Mouse (Mus musculus): ENCODE results near the gene Aloxe3. TPM values are rescaled to one million over a fixed set of nuclear protein-coding genes. Genes with fewer than 3 reads are reported as not detected.

Gene Aloxe3
- polyA plus RNA-seq, 1 experiment from 2014 or later, result 0.74 TPM

- H3K4me2 ChIP-seq, result no peak overlapping the region
- under 1% methylated on average over 3 of the region's 3 CpGs for WGBS
- ATAC-seq (ENCODE audit: low FRiP score) (peak; percentile 60), DNase-seq (ENCODE audit: low spot score, missing footprints) (peak; percentile 98)
- no peak overlapping the region; the same call in 1 of the 2 replicates for H3K4me3 ChIP-seq (ENCODE audit: low read depth, low read length)
- H3K27ac ChIP-seq (ENCODE audit: low read depth, low read length), result no peak overlapping the region
- H3K4me1 ChIP-seq (ENCODE audit: control insufficient read depth, insufficient read depth, low read length), result peaks cover 29% of the 10 kb centered on the region
- no peak overlapping the region for H3K9ac ChIP-seq (ENCODE audit: low read length)
- no peaks in the 10 kb centered on the region for H3K36me3 ChIP-seq (ENCODE audit: control insufficient read depth, insufficient read depth, low read length)
- peaks cover 12% of the 10 kb centered on the region for H3K27me3 ChIP-seq (ENCODE audit: control insufficient read depth, insufficient read depth, low read length)
- no peaks in the 10 kb centered on the region for H3K9me3 ChIP-seq (ENCODE audit: control insufficient read depth, low read length)
Observed at GRCm38 (mm10) chr11:69124498-69124847, 1.2 kb upstream of the Aloxe3 start.

DNA sequence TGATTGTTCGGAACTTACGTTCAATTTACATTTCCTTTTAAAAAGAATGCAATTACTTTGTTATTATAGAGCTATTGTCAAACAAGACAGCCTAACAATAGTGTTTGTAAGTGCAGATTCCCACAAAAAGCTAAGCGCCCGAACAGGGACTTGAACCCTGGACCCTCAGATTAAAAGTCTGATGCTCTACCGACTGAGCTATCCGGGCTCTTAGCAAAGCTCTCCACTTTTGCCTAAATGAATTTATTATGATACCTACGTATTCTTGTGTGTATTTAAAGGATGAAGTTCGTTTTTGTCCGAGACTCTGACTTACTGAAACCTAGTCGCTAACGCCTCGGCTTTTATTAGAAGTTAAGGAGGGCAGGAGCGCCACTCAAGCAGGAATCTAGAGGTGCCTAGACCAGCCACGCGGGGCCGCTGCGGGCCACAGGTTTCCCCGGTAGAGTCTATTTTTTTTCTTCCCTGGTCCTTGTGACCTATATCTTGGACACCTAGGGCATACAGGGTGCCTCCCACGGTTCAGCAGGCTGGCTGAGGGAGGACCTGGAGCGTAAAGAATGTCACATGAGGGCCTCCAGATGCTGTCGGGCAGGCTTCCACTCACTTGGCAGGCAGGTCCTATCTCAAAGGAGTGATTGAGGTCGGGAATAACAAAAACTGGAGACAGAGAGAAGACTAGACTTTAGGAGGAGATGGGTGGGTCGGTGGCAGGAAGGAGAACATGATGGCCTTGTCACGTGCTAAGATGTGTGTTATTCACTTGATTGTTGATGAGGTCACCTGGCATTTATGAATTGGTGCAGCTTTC lies 450 bp upstream of the Aloxe3 start:
- no peak overlapping the region for H3K27ac ChIP-seq (ENCODE audit: low read depth, low read length)
- 0 out of 2 replicates have a peak, but pooled peaks have one; percentile 16 for ATAC-seq (ENCODE audit: low FRiP score)

DNA sequence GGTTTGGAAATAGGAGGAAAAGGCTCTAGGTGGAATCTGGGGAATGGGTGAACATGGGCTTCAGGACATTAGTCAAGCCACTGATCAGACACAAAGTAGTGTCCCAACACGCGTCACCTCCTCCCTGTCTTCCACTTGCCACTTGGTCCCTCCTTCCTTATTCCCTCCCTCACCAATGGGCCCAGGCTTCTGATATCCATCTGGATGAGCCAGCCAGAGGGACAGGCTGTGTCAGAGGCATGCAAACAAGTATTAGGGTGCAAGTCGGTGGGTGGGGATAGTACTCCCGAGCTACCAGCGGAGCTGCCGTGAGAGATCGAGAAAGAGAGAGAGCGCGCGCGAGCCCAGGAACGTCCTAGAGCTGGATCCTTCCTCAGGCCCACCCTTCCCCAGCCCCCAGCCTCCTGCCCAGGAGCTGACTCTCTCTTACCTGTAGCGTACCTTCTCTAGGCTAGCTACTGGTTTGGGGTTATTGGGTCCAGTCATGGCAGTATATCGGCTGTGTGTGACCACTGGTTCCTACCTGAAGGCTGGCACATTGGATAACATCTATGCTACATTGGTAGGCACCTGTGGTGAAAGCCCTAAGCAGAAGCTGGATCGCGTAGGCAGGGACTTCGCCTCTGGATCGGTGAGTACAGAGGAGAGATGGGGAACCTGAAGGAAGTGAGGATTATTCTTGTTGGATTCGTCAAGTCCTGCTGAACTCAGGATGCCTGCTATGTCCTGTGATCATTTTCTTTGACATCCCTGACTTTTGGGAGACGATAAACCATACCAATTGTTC lies 416 bp downstream of the Aloxe3 start:
- peaks cover under 1% of the 10 kb centered on the region; the same call in 1 of the 2 replicates for H3K27me3 ChIP-seq (ENCODE audit: control insufficient read depth, insufficient read depth, low read length)
- DNase-seq (ENCODE audit: low spot score, missing footprints), result peak; percentile 84
- H3K36me3 ChIP-seq (ENCODE audit: control insufficient read depth, insufficient read depth, low read length), result no peaks in the 10 kb centered on the region
- ATAC-seq (ENCODE audit: low FRiP score), result no peak
- H3K4me3 ChIP-seq (ENCODE audit: low read depth, low read length), result peak overlapping the region; percentile 61
- H3K9ac ChIP-seq (ENCODE audit: low read length), result peak overlapping the region; percentile 62
- H3K4me1 ChIP-seq (ENCODE audit: control insufficient read depth, insufficient read depth, low read length), result peaks cover 20% of the 10 kb centered on the region
- H3K9me3 ChIP-seq (ENCODE audit: control insufficient read depth, low read length), result no peaks in the 10 kb centered on the region
- no peak overlapping the region for H3K27ac ChIP-seq (ENCODE audit: low read depth, low read length)
- WGBS, result 13% methylated on average over 20 of the region's 20 CpGs
- peak overlapping the region; percentile 91 for H3K4me2 ChIP-seq

More for the DNA sequence above, 450 bp upstream of the Aloxe3 start:
- peak overlapping the region; percentile 91 for H3K4me2 ChIP-seq
- peaks cover 24% of the 10 kb centered on the region for H3K4me1 ChIP-seq (ENCODE audit: control insufficient read depth, insufficient read depth, low read length)
- H3K9me3 ChIP-seq (ENCODE audit: control insufficient read depth, low read length), result no peaks in the 10 kb centered on the region
- no peaks in the 10 kb centered on the region for H3K36me3 ChIP-seq (ENCODE audit: control insufficient read depth, insufficient read depth, low read length)
- peak overlapping the region; percentile 62 for H3K9ac ChIP-seq (ENCODE audit: low read length)
- WGBS, result under 1% methylated on average over 24 of the region's 24 CpGs
- H3K4me3 ChIP-seq (ENCODE audit: low read depth, low read length), result peak overlapping the region; percentile 61
- DNase-seq (ENCODE audit: low spot score, missing footprints), result peak; percentile 100
- H3K27me3 ChIP-seq (ENCODE audit: control insufficient read depth, insufficient read depth, low read length), result peaks cover 9% of the 10 kb centered on the region

- 55% methylated on average over 2 of the region's 2 CpGs for WGBS
- Histone ChIP-seq H3K36me3 (ENCODE audit: control insufficient read depth, insufficient read depth, low read length) (no peaks in the 10 kb centered on the region), H3K4me1 (ENCODE audit: control insufficient read depth, insufficient read depth, low read length) (peaks cover 15% of the 10 kb centered on the region), H3K4me3 (ENCODE audit: low read depth, low read length) (no peak overlapping the region; the same call in 1 of the 2 replicates), H3K27ac (ENCODE audit: low read depth, low read length) (no peak overlapping the region), H3K9ac (ENCODE audit: low read length) (no peak overlapping the region), H3K9me3 (ENCODE audit: control insufficient read depth, low read length) (no peaks in the 10 kb centered on the region), H3K27me3 (ENCODE audit: control insufficient read depth, insufficient read depth, low read length) (no peaks in the 10 kb centered on the region), H3K4me2 (peak overlapping the region; percentile 91)
- DNase-seq (ENCODE audit: low spot score, missing footprints) (no peak), ATAC-seq (ENCODE audit: low FRiP score) (no peak)
Observed at GRCm38 (mm10) chr11:69126706-69127095, 1.0 kb downstream of the Aloxe3 start.

DNA sequence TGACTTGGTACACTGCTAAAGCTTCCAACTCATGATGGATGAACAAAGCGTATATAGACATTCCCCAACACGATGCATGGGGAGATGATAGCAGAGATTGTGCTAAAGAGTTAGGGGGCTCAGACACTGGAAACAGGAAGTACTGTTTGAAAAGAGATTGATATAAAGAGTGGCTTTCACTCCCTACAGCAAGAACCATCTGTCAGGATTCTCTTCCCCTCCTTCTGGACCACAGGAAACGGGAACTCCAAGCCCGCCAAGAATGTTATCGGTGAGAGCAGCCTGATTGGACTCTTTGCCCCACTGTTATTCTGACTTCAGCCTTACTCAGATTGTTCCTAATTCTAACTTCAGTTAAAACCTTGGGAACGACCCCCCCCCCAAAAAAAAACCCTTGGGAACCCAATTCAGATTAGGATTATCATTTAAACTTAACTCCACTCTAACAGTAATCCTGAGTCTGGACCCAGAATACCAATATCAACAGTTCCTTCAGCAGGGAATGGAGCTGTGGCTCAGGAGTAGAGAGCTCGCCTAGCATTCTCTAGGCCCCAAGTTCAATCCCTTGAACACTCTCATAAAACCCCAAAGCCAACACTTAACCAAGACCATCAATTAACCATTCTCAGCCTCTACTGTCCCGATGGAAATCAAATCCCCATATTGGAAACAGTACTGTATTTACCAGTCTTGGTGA lies 2.9 kb downstream of the Aloxe3 start:
- H3K36me3 ChIP-seq (ENCODE audit: control insufficient read depth, insufficient read depth, low read length), result no peaks in the 10 kb centered on the region
- H3K9me3 ChIP-seq (ENCODE audit: control insufficient read depth, low read length), result no peaks in the 10 kb centered on the region
- peaks cover 1% of the 10 kb centered on the region; the same call in 1 of the 2 replicates for H3K27me3 ChIP-seq (ENCODE audit: control insufficient read depth, insufficient read depth, low read length)
- no peak for ATAC-seq (ENCODE audit: low FRiP score)
- DNase-seq (ENCODE audit: low spot score, missing footprints), result no peak
- H3K4me1 ChIP-seq (ENCODE audit: control insufficient read depth, insufficient read depth, low read length), result peaks cover 9% of the 10 kb centered on the region
- no peak overlapping the region for H3K9ac ChIP-seq (ENCODE audit: low read length)
- no peak overlapping the region for H3K27ac ChIP-seq (ENCODE audit: low read depth, low read length)
- no peak overlapping the region for H3K4me3 ChIP-seq (ENCODE audit: low read depth, low read length)
- 79% methylated on average over 8 of the region's 8 CpGs for WGBS
- no peak overlapping the region for H3K4me2 ChIP-seq

GRCm38 (mm10) chr11:69133566-69133922 lies 7.8 kb downstream of the Aloxe3 start:
- Histone ChIP-seq H3K4me2 (peak overlapping the region; percentile 73), H3K9ac (ENCODE audit: low read length) (peak overlapping the region; percentile 61; the same call in 1 of the 2 replicates), H3K27me3 (ENCODE audit: control insufficient read depth, insufficient read depth, low read length) (peaks cover 3% of the 10 kb centered on the region), H3K4me1 (ENCODE audit: control insufficient read depth, insufficient read depth, low read length) (peaks cover 5% of the 10 kb centered on the region; the same call in 1 of the 2 replicates), H3K36me3 (ENCODE audit: control insufficient read depth, insufficient read depth, low read length) (no peaks in the 10 kb centered on the region), H3K9me3 (ENCODE audit: control insufficient read depth, low read length) (no peaks in the 10 kb centered on the region), H3K27ac (ENCODE audit: low read depth, low read length) (no peak overlapping the region), H3K4me3 (ENCODE audit: low read depth, low read length) (peak overlapping the region; percentile 38; the same call in 1 of the 2 replicates)
- no peak for DNase-seq (ENCODE audit: low spot score, missing footprints)
- no peak for ATAC-seq (ENCODE audit: low FRiP score)
- 14% methylated on average over 5 of the region's 5 CpGs for WGBS

GRCm38 (mm10) chr11:69133923-69134621 lies 8.4 kb downstream of the Aloxe3 start:
- H3K36me3 ChIP-seq (ENCODE audit: control insufficient read depth, insufficient read depth, low read length), result no peaks in the 10 kb centered on the region
- H3K9me3 ChIP-seq (ENCODE audit: control insufficient read depth, low read length), result no peaks in the 10 kb centered on the region
- H3K4me3 ChIP-seq (ENCODE audit: low read depth, low read length), result peak overlapping the region; percentile 38
- H3K27me3 ChIP-seq (ENCODE audit: control insufficient read depth, insufficient read depth, low read length), result peaks cover 3% of the 10 kb centered on the region
- WGBS, result 1% methylated on average over 34 of the region's 34 CpGs
- peak; percentile 96 for DNase-seq (ENCODE audit: low spot score, missing footprints)
- H3K4me1 ChIP-seq (ENCODE audit: control insufficient read depth, insufficient read depth, low read length), result peaks cover 5% of the 10 kb centered on the region; the same call in 1 of the 2 replicates
- no peak overlapping the region for H3K27ac ChIP-seq (ENCODE audit: low read depth, low read length)
- H3K9ac ChIP-seq (ENCODE audit: low read length), result peak overlapping the region; percentile 61
- peak; percentile 55; the same call in 1 of the 2 replicates for ATAC-seq (ENCODE audit: low FRiP score)
- H3K4me2 ChIP-seq, result peak overlapping the region; percentile 73

DNA sequence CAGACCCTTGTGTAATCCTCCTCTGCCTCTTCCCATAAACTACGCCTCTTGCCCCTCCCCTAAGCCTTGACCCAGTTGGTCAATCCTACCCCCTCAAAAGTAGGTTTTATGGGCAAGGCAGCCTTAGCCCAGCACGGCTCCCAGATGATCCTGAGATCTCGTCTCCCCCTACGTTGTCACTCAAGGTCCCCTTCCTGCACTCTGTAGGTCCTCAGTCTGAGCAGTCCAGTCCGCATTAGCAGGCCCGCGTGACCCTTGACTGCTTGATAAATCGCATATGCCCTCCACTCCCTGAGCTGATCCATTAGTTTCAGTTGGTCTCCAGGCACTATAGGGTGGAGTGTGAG lies 8.9 kb downstream of the Aloxe3 start:
- peak overlapping the region; percentile 61 for H3K9ac ChIP-seq (ENCODE audit: low read length)

More for the DNA sequence above, 8.9 kb downstream of the Aloxe3 start:
- H3K4me2 ChIP-seq, result peak overlapping the region; percentile 73
- no peak overlapping the region for H3K27ac ChIP-seq (ENCODE audit: low read depth, low read length)
- H3K4me1 ChIP-seq (ENCODE audit: control insufficient read depth, insufficient read depth, low read length), result peaks cover 5% of the 10 kb centered on the region; the same call in 1 of the 2 replicates
- H3K36me3 ChIP-seq (ENCODE audit: control insufficient read depth, insufficient read depth, low read length), result no peaks in the 10 kb centered on the region
- 29% methylated on average over 8 of the region's 8 CpGs for WGBS
- no peaks in the 10 kb centered on the region for H3K9me3 ChIP-seq (ENCODE audit: control insufficient read depth, low read length)
- DNase-seq (ENCODE audit: low spot score, missing footprints) (no peak), ATAC-seq (ENCODE audit: low FRiP score) (no peak)
- H3K27me3 ChIP-seq (ENCODE audit: control insufficient read depth, insufficient read depth, low read length), result peaks cover 3% of the 10 kb centered on the region
- peak overlapping the region; percentile 38 for H3K4me3 ChIP-seq (ENCODE audit: low read depth, low read length)
